Mouse (Mus musculus): ENCODE results near the gene Psmd14. TPM values are rescaled to one million over a fixed set of nuclear protein-coding genes. Genes with fewer than 3 reads are reported as not detected.

Gene Psmd14
- polyA plus RNA-seq, 1 experiment from 2014 or later: 200 TPM

GRCm38 (mm10) chr2:61806346-61806825, 94.9 kb downstream of the Psmd14 start:
- Histone ChIP-seq H3K4me2 (no peak overlapping the region), H3K4me1 (peaks cover 29% of the 10 kb centered on the region), H3K4me3 (no peak overlapping the region), H3K9ac (no peak overlapping the region), H3K9me3 (no peaks in the 10 kb centered on the region), H3K27ac (no peak overlapping the region), H3K27me3 (peaks cover 96% of the 10 kb centered on the region), H3K36me3 (no peaks in the 10 kb centered on the region)
- WGBS: 6% methylated on average over 3 of the region's 3 CpGs
- no peak for ATAC-seq (ENCODE audit: insufficient number of reproducible peaks, insufficient read depth, low FRiP score, low TSS enrichment, low read depth)

- Histone ChIP-seq H3K4me1 (peaks cover 35% of the 10 kb centered on the region), H3K36me3 (no peaks in the 10 kb centered on the region), H3K27me3 (peaks cover 97% of the 10 kb centered on the region), H3K9ac (no peak overlapping the region), H3K27ac (no peak overlapping the region), H3K4me2 (0 out of 2 replicates have a peak overlapping the region, but pooled peaks have one; percentile 7), H3K4me3 (peak overlapping the region; percentile 13), H3K9me3 (no peaks in the 10 kb centered on the region)
- ATAC-seq (ENCODE audit: insufficient number of reproducible peaks, insufficient read depth, low FRiP score, low TSS enrichment, low read depth): no peak
- 0% methylated on average over 22 of the region's 22 CpGs for WGBS
These were observed 95.7 kb downstream of the Psmd14 start for GRCm38 (mm10) chr2:61807151-61807550.

GRCm38 (mm10) chr2:61807781-61808180, 96.3 kb downstream of the Psmd14 start:
- Histone ChIP-seq H3K9me3 (no peaks in the 10 kb centered on the region), H3K4me3 (no peak overlapping the region), H3K4me1 (peaks cover 34% of the 10 kb centered on the region), H3K36me3 (no peaks in the 10 kb centered on the region), H3K27me3 (peaks cover 97% of the 10 kb centered on the region), H3K9ac (no peak overlapping the region), H3K27ac (no peak overlapping the region), H3K4me2 (no peak overlapping the region)
- no peak for ATAC-seq (ENCODE audit: insufficient number of reproducible peaks, insufficient read depth, low FRiP score, low TSS enrichment, low read depth)
- WGBS: 11% methylated on average over 2 of the region's 2 CpGs

GRCm38 (mm10) chr2:61808776-61809175, 97.3 kb downstream of the Psmd14 start:
- 0% methylated on average over 6 of the region's 6 CpGs for WGBS
- H3K4me3 ChIP-seq: no peak overlapping the region
- ATAC-seq (ENCODE audit: insufficient number of reproducible peaks, insufficient read depth, low FRiP score, low TSS enrichment, low read depth): no peak
- peaks cover 26% of the 10 kb centered on the region for H3K4me1 ChIP-seq
- peaks cover 95% of the 10 kb centered on the region for H3K27me3 ChIP-seq
- H3K9ac ChIP-seq: no peak overlapping the region
- no peak overlapping the region for H3K27ac ChIP-seq
- H3K4me2 ChIP-seq: no peak overlapping the region
- no peaks in the 10 kb centered on the region for H3K9me3 ChIP-seq
- no peaks in the 10 kb centered on the region for H3K36me3 ChIP-seq

GRCm38 (mm10) chr2:61809381-61809780, 97.9 kb downstream of the Psmd14 start:
- no peak overlapping the region for H3K9ac ChIP-seq
- H3K9me3 ChIP-seq: no peaks in the 10 kb centered on the region
- peaks cover 95% of the 10 kb centered on the region for H3K27me3 ChIP-seq
- no peak for ATAC-seq (ENCODE audit: insufficient number of reproducible peaks, insufficient read depth, low FRiP score, low TSS enrichment, low read depth)
- H3K4me3 ChIP-seq: no peak overlapping the region
- 0% methylated on average over 1 of the region's 1 CpGs for WGBS
- peaks cover 25% of the 10 kb centered on the region for H3K4me1 ChIP-seq
- no peak overlapping the region for H3K27ac ChIP-seq
- H3K4me2 ChIP-seq: no peak overlapping the region
- H3K36me3 ChIP-seq: no peaks in the 10 kb centered on the region

GRCm38 (mm10) chr2:61810751-61811150, 99.3 kb downstream of the Psmd14 start:
- no peak for ATAC-seq (ENCODE audit: insufficient number of reproducible peaks, insufficient read depth, low FRiP score, low TSS enrichment, low read depth)
- WGBS: 25% methylated on average over 4 of the region's 4 CpGs
- no peaks in the 10 kb centered on the region for H3K36me3 ChIP-seq

GRCm38 (mm10) chr2:61811163-61811506, 99.6 kb downstream of the Psmd14 start:
- WGBS: 8% methylated on average over 8 of the region's 8 CpGs
- Histone ChIP-seq H3K4me3 (peak overlapping the region; percentile 54), H3K36me3 (no peaks in the 10 kb centered on the region), H3K9ac (0 out of 2 replicates have a peak overlapping the region, but pooled peaks have one; percentile 73), H3K4me2 (peak overlapping the region; percentile 94), H3K9me3 (no peaks in the 10 kb centered on the region), H3K27me3 (peaks cover 93% of the 10 kb centered on the region), H3K4me1 (peaks cover 26% of the 10 kb centered on the region), H3K27ac (no peak overlapping the region)
- no peak for ATAC-seq (ENCODE audit: insufficient number of reproducible peaks, insufficient read depth, low FRiP score, low TSS enrichment, low read depth)

More at GRCm38 (mm10) chr2:61810751-61811150, 99.3 kb downstream of the Psmd14 start:
- Histone ChIP-seq H3K4me1 (peaks cover 22% of the 10 kb centered on the region), H3K27me3 (peaks cover 93% of the 10 kb centered on the region), H3K4me2 (no peak overlapping the region), H3K9ac (no peak overlapping the region), H3K9me3 (no peaks in the 10 kb centered on the region), H3K27ac (no peak overlapping the region), H3K4me3 (no peak overlapping the region)

- Histone ChIP-seq H3K9me3 (no peaks in the 10 kb centered on the region), H3K36me3 (no peaks in the 10 kb centered on the region), H3K4me3 (peak overlapping the region; percentile 54), H3K4me1 (peaks cover 26% of the 10 kb centered on the region), H3K27me3 (peaks cover 92% of the 10 kb centered on the region), H3K9ac (peak overlapping the region; percentile 73), H3K27ac (no peak overlapping the region), H3K4me2 (peak overlapping the region; percentile 94)
- WGBS: under 1% methylated on average over 121 of the region's 121 CpGs
- peak; percentile 58; the same call in 1 of the 2 replicates for ATAC-seq (ENCODE audit: insufficient number of reproducible peaks, insufficient read depth, low FRiP score, low TSS enrichment, low read depth)
These were observed 100.3 kb downstream of the Psmd14 start for GRCm38 (mm10) chr2:61811507-61812421.

GRCm38 (mm10) chr2:61812536-61812935, 101.0 kb downstream of the Psmd14 start:
- WGBS: 3% methylated on average over 12 of the region's 12 CpGs
- peaks cover 89% of the 10 kb centered on the region for H3K27me3 ChIP-seq
- ATAC-seq (ENCODE audit: insufficient number of reproducible peaks, insufficient read depth, low FRiP score, low TSS enrichment, low read depth): no peak
- peak overlapping the region; percentile 73 for H3K9ac ChIP-seq
- H3K4me1 ChIP-seq: peaks cover 21% of the 10 kb centered on the region
- no peak overlapping the region for H3K27ac ChIP-seq
- peak overlapping the region; percentile 94 for H3K4me2 ChIP-seq
- no peaks in the 10 kb centered on the region for H3K9me3 ChIP-seq
- H3K4me3 ChIP-seq: peak overlapping the region; percentile 54
- H3K36me3 ChIP-seq: no peaks in the 10 kb centered on the region

- H3K36me3 ChIP-seq: no peaks in the 10 kb centered on the region
- no peak overlapping the region for H3K4me3 ChIP-seq
- H3K4me1 ChIP-seq: peaks cover 21% of the 10 kb centered on the region
- no peak overlapping the region for H3K27ac ChIP-seq
- H3K9me3 ChIP-seq: no peaks in the 10 kb centered on the region
- H3K27me3 ChIP-seq: peaks cover 89% of the 10 kb centered on the region
- H3K9ac ChIP-seq: no peak overlapping the region
- H3K4me2 ChIP-seq: no peak overlapping the region
- ATAC-seq (ENCODE audit: insufficient number of reproducible peaks, insufficient read depth, low FRiP score, low TSS enrichment, low read depth): no peak
- 5% methylated on average over 6 of the region's 6 CpGs for WGBS
These were observed 101.6 kb downstream of the Psmd14 start for GRCm38 (mm10) chr2:61813106-61813505.

- Histone ChIP-seq H3K9ac (no peak overlapping the region), H3K4me2 (no peak overlapping the region), H3K27me3 (peaks cover 88% of the 10 kb centered on the region), H3K27ac (no peak overlapping the region), H3K36me3 (no peaks in the 10 kb centered on the region), H3K9me3 (no peaks in the 10 kb centered on the region), H3K4me1 (peaks cover 21% of the 10 kb centered on the region), H3K4me3 (no peak overlapping the region)
- ATAC-seq (ENCODE audit: insufficient number of reproducible peaks, insufficient read depth, low FRiP score, low TSS enrichment, low read depth): no peak
- 6% methylated on average over 1 of the region's 1 CpGs for WGBS
These were observed 102.0 kb downstream of the Psmd14 start for GRCm38 (mm10) chr2:61813521-61813920.

Data from embryonic facial prominence, embryonic 13.5 days (tissue).